Mouse (Mus musculus) midbrain, embryonic 10.5 days (tissue): Measurements from ENCODE around the gene Exoc7. TPM values are rescaled to one million over a fixed set of nuclear protein-coding genes. Genes with fewer than 3 reads are reported as not detected.

Experiments used
- DNase-seq: peaks from one replicate; pipeline ENCODE4 v3.0.0-alpha.2; 2017; ENCODE audit warnings: low spot score
- H3K27ac ChIP-seq: fragments of 300-500 bp; sonication (generic); replicated peaks from 2 replicates; pipeline ENCODE4 v1.5.1; 2016; ENCODE audit warnings: mild to moderate bottlenecking
- H3K27me3 ChIP-seq: fragments of 300-500 bp; sonication (generic); 2 replicates; pipeline ENCODE4 v1.6.1; 2016; ENCODE audit warnings: low read depth, mild to moderate bottlenecking; ENCODE audit not compliant: poor library complexity, severe bottlenecking
- H3K36me3 ChIP-seq: fragments of 300-500 bp; sonication (generic); 2 replicates; pipeline ENCODE4 v1.6.1; 2016; ENCODE audit warnings: mild to moderate bottlenecking, moderate library complexity
- H3K4me1 ChIP-seq: fragments of 300-500 bp; sonication (generic); 2 replicates; pipeline ENCODE4 v1.6.1; 2016
- H3K4me3 ChIP-seq: fragments of 300-500 bp; sonication (generic); 2 replicates; pipeline ENCODE4 v1.5.1; 2016; ENCODE audit warnings: mild to moderate bottlenecking, moderate library complexity
- H3K9me3 ChIP-seq: fragments of 300-500 bp; sonication (generic); replicated peaks from 2 replicates; pipeline ENCODE4 v1.6.1; 2016; ENCODE audit warnings: mild to moderate bottlenecking
- WGBS: fragments of 180-500 bp; shearing (Covaris S2); methylation state at CpG from one replicate; pipeline ENCODE4 v1.1.7; 2016; 5-methylcytosine and 5-hydroxymethylcytosine counted together
- polyA plus RNA-seq: library from polyadenylated mRNA; unstranded; fragments of >200 nt; fragmentation: Nextera tagmentation; extraction: Ambion mirVana; gene quantifications from 2 replicates; pipeline ENCODE4 v1.2.1, GENCODE M21; 2016

Gene Exoc7
- polyA plus RNA-seq, 1 experiment from 2014 or later, result 57.6 TPM

- DNase-seq, result no peak
- H3K9me3 ChIP-seq, result no peaks in the 10 kb centered on the region
- H3K4me1 ChIP-seq, result peaks cover 16% of the 10 kb centered on the region
- peaks cover 69% of the 10 kb centered on the region for H3K36me3 ChIP-seq
- WGBS, result 91% methylated on average over 8 of the region's 8 CpGs
- H3K27ac ChIP-seq, result no peak overlapping the region
- H3K27me3 ChIP-seq, result no peaks in the 10 kb centered on the region
- no peak overlapping the region for H3K4me3 ChIP-seq
Measured at GRCm38 (mm10) chr11:116244580-116244979, 62.5 kb downstream of the Exoc7 start.

GRCm38 (mm10) chr11:116241744-116242235, 65.2 kb downstream of the Exoc7 start:
- H3K27me3 ChIP-seq, result peaks cover 22% of the 10 kb centered on the region
- H3K4me3 ChIP-seq, result no peak overlapping the region
- peak overlapping the region; percentile 67 for H3K27ac ChIP-seq
- no peaks in the 10 kb centered on the region for H3K9me3 ChIP-seq
- 55% methylated on average over 12 of the region's 12 CpGs for WGBS
- H3K4me1 ChIP-seq, result peaks cover 27% of the 10 kb centered on the region
- peak; percentile 48 for DNase-seq
- H3K36me3 ChIP-seq, result peaks cover 42% of the 10 kb centered on the region

- peaks cover 22% of the 10 kb centered on the region for H3K36me3 ChIP-seq
- 15% methylated on average over 7 of the region's 7 CpGs for WGBS
- H3K9me3 ChIP-seq, result no peaks in the 10 kb centered on the region
- H3K27me3 ChIP-seq, result peaks cover 38% of the 10 kb centered on the region
- no peak overlapping the region for H3K4me3 ChIP-seq
- H3K27ac ChIP-seq, result no peak overlapping the region
- no peak for DNase-seq
- peaks cover 27% of the 10 kb centered on the region for H3K4me1 ChIP-seq
Measured at GRCm38 (mm10) chr11:116239797-116240196, 67.2 kb downstream of the Exoc7 start.

Other genes starting within 250 kb of the Exoc7 start
- gene Unc13d, start 229.3 kb downstream of the Exoc7 start, polyA plus RNA-seq, result 2.5 and 3.1 TPM in 2 replicates
- gene Wbp2, start 220.2 kb downstream of the Exoc7 start, polyA plus RNA-seq, result 91.8 and 109 TPM in 2 replicates
- 2.7 TPM in 2 replicates for gene Trim47, start 180.0 kb downstream of the Exoc7 start, polyA plus RNA-seq
- 1.4 and 1.8 TPM in 2 replicates for gene Trim65, start 176.1 kb downstream of the Exoc7 start, polyA plus RNA-seq
- 113 TPM in 2 replicates for gene Mrpl38, start 168.4 kb downstream of the Exoc7 start, polyA plus RNA-seq
- gene Fbf1, start 139.1 kb downstream of the Exoc7 start, polyA plus RNA-seq, result 58.9 and 71.0 TPM in 2 replicates
- 57.2 and 60.8 TPM in 2 replicates for gene Ten1, start 108.4 kb downstream of the Exoc7 start, polyA plus RNA-seq
- 21.2 and 26.3 TPM in 2 replicates for gene Acox1, start 108.2 kb downstream of the Exoc7 start, polyA plus RNA-seq
- 0.32 and 0.57 TPM in 2 replicates for gene Evpl, start 69.2 kb downstream of the Exoc7 start, polyA plus RNA-seq
- gene Srp68, start 33.0 kb downstream of the Exoc7 start, polyA plus RNA-seq, result 96.1 and 106 TPM in 2 replicates
- 0.09 and 0.12 TPM in 2 replicates for gene Galr2, start 26.3 kb downstream of the Exoc7 start, polyA plus RNA-seq
- gene Foxj1, start 28.2 kb upstream of the Exoc7 start, polyA plus RNA-seq, result 7.1 and 8.4 TPM in 2 replicates
- 5.3 and 10.1 TPM in 2 replicates for gene Rnf157, start 105.8 kb upstream of the Exoc7 start, polyA plus RNA-seq
- 37.5 and 40.9 TPM in 2 replicates for gene Ubald2, start 126.9 kb upstream of the Exoc7 start, polyA plus RNA-seq
- 0.10 and 0.21 TPM in 2 replicates for gene Qrich2, start 159.0 kb upstream of the Exoc7 start, polyA plus RNA-seq
- 224 and 227 TPM in 2 replicates for gene Prpsap1, start 187.0 kb upstream of the Exoc7 start, polyA plus RNA-seq
- 6.4 and 9.4 TPM in 2 replicates for gene Sphk1, start 223.7 kb upstream of the Exoc7 start, polyA plus RNA-seq